In the genomic region with DNA sequence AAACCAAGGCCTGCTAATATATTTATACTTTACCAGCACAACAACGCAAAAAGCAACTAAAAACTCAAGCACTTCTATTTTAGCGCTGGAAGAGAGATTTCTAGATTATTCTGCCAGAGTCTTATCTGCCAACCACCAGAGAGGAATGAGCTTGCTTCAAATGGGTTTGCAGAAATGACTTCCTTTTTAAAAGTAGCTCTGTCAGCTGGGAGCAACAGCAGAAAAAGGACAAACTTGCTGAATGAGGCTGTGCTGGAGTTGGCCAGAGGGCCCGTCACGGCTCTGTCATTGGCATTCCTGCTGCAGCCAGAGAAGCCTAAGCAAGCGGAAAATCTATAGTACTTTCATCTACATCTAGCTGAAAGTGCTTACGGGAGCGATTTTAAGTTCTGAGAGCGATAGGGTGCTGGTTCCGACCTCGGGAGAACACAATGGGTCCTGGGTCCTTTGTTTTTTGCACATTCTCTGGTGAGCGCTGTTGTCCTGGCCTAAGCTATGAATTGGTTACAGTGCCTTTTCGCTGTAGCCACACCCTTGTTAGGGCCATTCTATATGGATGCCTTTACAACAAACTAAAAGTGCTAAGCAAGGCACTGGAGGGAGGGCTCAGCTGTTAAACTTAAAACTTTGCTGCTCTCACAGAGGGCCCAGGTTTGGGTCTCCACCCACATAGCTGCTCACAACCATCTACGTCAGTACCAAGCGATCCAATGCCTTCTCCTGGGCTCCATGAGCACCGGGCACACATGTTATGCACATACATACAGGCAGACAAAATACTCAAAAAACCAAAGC, we compare ENCODE assay signal across 19 mouse cellular contexts. TPM values are rescaled to one million over a fixed set of nuclear protein-coding genes. Genes with fewer than 3 reads are reported as not detected.
DNase-seq lines count a peak whose midpoint lies in the region; ATAC-seq and TF ChIP-seq lines count a peak whose summit lies in the region.
"Had no signal": no experiment of that assay in that cellular context is flagged by ENCODE, and none has a peak within 500 bp of the region (broad histone marks: within the 10 kb centered on the region; RNA-seq: fewer than 3 reads in every experiment).

No protein-coding gene starts in this region.

- no peak overlapping the region for H3K27ac ChIP-seq in midbrain, embryonic 11.5 days (ENCODE audit: low read depth, low read length)
- H3K27ac ChIP-seq in midbrain, postnatal 0 days (ENCODE audit: low read depth, low read length) = no peak overlapping the region
- no peak overlapping the region; the same call in 1 of the 2 replicates for H3K27ac ChIP-seq in liver, embryonic 15.5 days (replicated peaks)
- H3K27ac ChIP-seq: embryonic facial prominence, embryonic 15.5 days; heart, embryonic 10.5 days; hindbrain, embryonic 14.5 days; limb, embryonic 15.5 days; stomach, postnatal 0 days had no signal

- no peak overlapping the region for H3K4me2 ChIP-seq in midbrain, embryonic 11.5 days
- H3K4me2 ChIP-seq in midbrain, postnatal 0 days (ENCODE audit: low read depth, low read length, poor library complexity, severe bottlenecking) = no peak overlapping the region
- H3K4me2 ChIP-seq in liver, embryonic 15.5 days = peak overlapping the region; percentile 39
- H3K4me2 ChIP-seq: embryonic facial prominence, embryonic 15.5 days; hindbrain, embryonic 14.5 days; limb, embryonic 15.5 days had no signal

- H3K9me3 ChIP-seq in midbrain, embryonic 11.5 days (ENCODE audit: control insufficient read depth, low read length) = no peaks in the 10 kb centered on the region
- no peaks in the 10 kb centered on the region for H3K9me3 ChIP-seq in midbrain, postnatal 0 days (ENCODE audit: low read length)
- H3K9me3 ChIP-seq in liver, embryonic 15.5 days (replicated peaks) = no peaks in the 10 kb centered on the region
- H3K9me3 ChIP-seq: embryonic facial prominence, embryonic 15.5 days; heart, embryonic 10.5 days; limb, embryonic 15.5 days had no signal

- ATAC-seq in midbrain, embryonic 11.5 days (ENCODE audit: low FRiP score) = no peak
- ATAC-seq in midbrain, postnatal 0 days (ENCODE audit: low FRiP score) = no peak
- no peak for ATAC-seq in liver, embryonic 15.5 days (ENCODE audit: insufficient read depth)
- ATAC-seq: forebrain, postnatal 0 days had no signal

- peak; percentile 81 for DNase-seq in midbrain, embryonic 11.5 days (ENCODE audit: low spot score, missing footprints)
- no peak for DNase-seq in midbrain, postnatal 0 days (ENCODE audit: low spot score)
- peak; percentile 85 for DNase-seq in R1 (ENCODE audit: low read depth, low spot score)
- no peak for DNase-seq in retina, embryonic 14.5 days (ENCODE audit: low spot score)
- no peak for DNase-seq in cerebellum, adult 8-10 months
- no peak for DNase-seq in thymus, postnatal 14 days
- DNase-seq: cerebellum, adult 9-11 months; forebrain, postnatal 0 days; heart, postnatal 14 days; kidney, adult 9 months; kidney, postnatal 25 days; lung, postnatal 4 days; retina, postnatal 1 day had no signal

- no peaks in the 10 kb centered on the region for H3K27me3 ChIP-seq in midbrain, embryonic 11.5 days (ENCODE audit: control insufficient read depth, insufficient read depth, low read length)
- H3K27me3 ChIP-seq in midbrain, postnatal 0 days (ENCODE audit: insufficient read depth, low read length) = no peaks in the 10 kb centered on the region
- H3K27me3 ChIP-seq in liver, embryonic 15.5 days = no peaks in the 10 kb centered on the region
- H3K27me3 ChIP-seq: embryonic facial prominence, embryonic 15.5 days; limb, embryonic 15.5 days had no signal

- 70% methylated on average over 15 of the region's 15 CpGs for WGBS in midbrain, embryonic 11.5 days
- 57% methylated on average over 15 of the region's 15 CpGs for WGBS in midbrain, postnatal 0 days
- 51% methylated on average over 15 of the region's 15 CpGs for WGBS in liver, embryonic 15.5 days (ENCODE audit: insufficient replicate concordance)

- no peak overlapping the region for H3K4me3 ChIP-seq in midbrain, embryonic 11.5 days (ENCODE audit: low read depth, low read length)
- no peak overlapping the region for H3K4me3 ChIP-seq in midbrain, postnatal 0 days (ENCODE audit: low read depth, low read length)
- no peak overlapping the region for H3K4me3 ChIP-seq in liver, embryonic 15.5 days (replicated peaks)
- H3K4me3 ChIP-seq: embryonic facial prominence, embryonic 15.5 days; heart, embryonic 10.5 days; limb, embryonic 15.5 days had no signal

- no peaks in the 10 kb centered on the region for H3K4me1 ChIP-seq in midbrain, embryonic 11.5 days (ENCODE audit: control insufficient read depth, insufficient read depth, low read length)
- no peaks in the 10 kb centered on the region for H3K4me1 ChIP-seq in midbrain, postnatal 0 days (ENCODE audit: insufficient read depth, low read length)
- H3K4me1 ChIP-seq in liver, embryonic 15.5 days (replicated peaks) = peaks cover 22% of the 10 kb centered on the region
- H3K4me1 ChIP-seq: embryonic facial prominence, embryonic 15.5 days; heart, embryonic 10.5 days; limb, embryonic 15.5 days had no signal

- H3K9ac ChIP-seq in midbrain, embryonic 11.5 days (ENCODE audit: low read length) = 0 out of 2 replicates have a peak overlapping the region, but pooled peaks have one; percentile 20
- H3K9ac ChIP-seq in midbrain, postnatal 0 days (replicated peaks; ENCODE audit: low read length, poor library complexity, severe bottlenecking) = no peak overlapping the region
- no peak overlapping the region; the same call in 1 of the 2 replicates for H3K9ac ChIP-seq in liver, embryonic 15.5 days
- H3K9ac ChIP-seq: embryonic facial prominence, embryonic 15.5 days; forebrain, postnatal 0 days; hindbrain, embryonic 14.5 days; limb, embryonic 15.5 days had no signal

- no peak for TF ChIP-seq CTCF in midbrain, postnatal 0 days (IDR thresholded peaks at IDR 0.05)

- H3K36me3 ChIP-seq in midbrain, embryonic 11.5 days (ENCODE audit: control insufficient read depth, insufficient read depth, low read length) = no peaks in the 10 kb centered on the region
- H3K36me3 ChIP-seq in midbrain, postnatal 0 days (ENCODE audit: insufficient read depth, low read length) = no peaks in the 10 kb centered on the region
- no peaks in the 10 kb centered on the region for H3K36me3 ChIP-seq in liver, embryonic 15.5 days (replicated peaks)
- H3K36me3 ChIP-seq: embryonic facial prominence, embryonic 15.5 days; heart, embryonic 10.5 days; limb, embryonic 15.5 days had no signal

RNA-seq across cellular contexts. Expression of a gene that starts 21.4 kb away (rescaled TPM):
- 8.8 and 9.4 TPM in 2 replicates for polyA plus RNA-seq in midbrain, embryonic 11.5 days (2014; fragmentation: Nextera tagmentation; extraction: Ambion mirVana)
- 14.3 and 16.3 TPM in 2 replicates for total RNA-seq in midbrain, postnatal 0 days (2014; rRNA removed)
- 5.7 and 7.5 TPM in 2 replicates for polyA plus RNA-seq in midbrain, postnatal 0 days (2015; fragmentation: Nextera tagmentation; extraction: Ambion mirVana)
- 10.3 and 12.0 TPM in 2 replicates for polyA plus RNA-seq in liver, embryonic 15.5 days (2015; fragmentation: Nextera tagmentation; extraction: Ambion mirVana)

RNA-seq across cellular contexts. Expression of a gene that starts 24.6 kb away (rescaled TPM):
- 24.7 and 29.5 TPM in 2 replicates for polyA plus RNA-seq in midbrain, embryonic 11.5 days (2014; fragmentation: Nextera tagmentation; extraction: Ambion mirVana)
- total RNA-seq in midbrain, postnatal 0 days (2014; rRNA removed) = 29.5 and 35.3 TPM in 2 replicates
- 60.6 and 61.1 TPM in 2 replicates for polyA plus RNA-seq in midbrain, postnatal 0 days (2015; fragmentation: Nextera tagmentation; extraction: Ambion mirVana)
- polyA plus RNA-seq in liver, embryonic 15.5 days (2015; fragmentation: Nextera tagmentation; extraction: Ambion mirVana) = 12.6 and 14.1 TPM in 2 replicates

Comparison
In these comparisons a context has a peak if more than half of its experiments do, and no peak if none do; other contexts are left out.
1. DNase-seq: peak in midbrain, embryonic 11.5 days (single experiment) and R1 (single experiment); none in midbrain, postnatal 0 days (single experiment), retina, embryonic 14.5 days (single experiment), cerebellum, adult 8-10 months (single experiment) and thymus, postnatal 14 days (single experiment).